Mouse (Mus musculus): ENCODE measurements at regions not wholly inside any gene's neighbourhood (a gene's known extent, or its start where the extent isn't known, plus 50 kb on each side); places are given as distances from the start of the nearest gene placed in this dataset.

DNA sequence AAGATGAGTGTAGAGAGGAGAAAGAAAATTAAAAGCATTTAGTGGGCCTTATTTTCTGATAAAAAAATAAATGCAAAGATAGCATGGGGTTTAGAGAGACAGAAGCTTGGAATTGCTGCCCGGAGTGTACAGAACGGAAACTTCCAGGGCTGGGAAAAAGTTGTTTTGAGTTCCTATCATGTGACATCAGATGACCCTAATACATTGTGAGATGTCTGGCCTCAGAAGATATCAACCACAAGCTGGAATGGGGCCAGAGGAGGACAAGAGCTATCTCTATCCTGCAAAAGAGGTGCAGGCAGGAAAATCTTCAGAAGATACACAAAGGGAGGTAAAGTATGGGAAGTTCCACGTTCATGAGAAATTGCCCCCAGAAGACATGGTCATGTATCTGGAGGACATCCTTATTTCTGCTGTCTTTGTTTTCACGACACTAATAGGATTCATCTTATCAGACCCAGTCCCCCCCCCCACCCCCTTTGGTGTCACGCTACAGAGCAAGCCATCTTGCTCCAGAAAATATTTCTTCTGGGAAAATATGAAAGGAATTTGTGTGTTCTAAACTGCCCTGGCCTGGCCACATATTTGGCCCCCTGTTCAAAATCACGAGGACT, 408.3 kb upstream of the N6amt1 start:
- no peak for TF ChIP-seq CTCF (conservative IDR thresholded peaks at IDR 0.05; ENCODE audit: insufficient read depth, insufficient read length, low read depth, low read length)
- no peak for TF ChIP-seq POLR2A (IDR thresholded peaks at IDR 0.05; ENCODE audit: low read depth, low read length)

All from kidney, adult 2 months (tissue).